In the genomic region with DNA sequence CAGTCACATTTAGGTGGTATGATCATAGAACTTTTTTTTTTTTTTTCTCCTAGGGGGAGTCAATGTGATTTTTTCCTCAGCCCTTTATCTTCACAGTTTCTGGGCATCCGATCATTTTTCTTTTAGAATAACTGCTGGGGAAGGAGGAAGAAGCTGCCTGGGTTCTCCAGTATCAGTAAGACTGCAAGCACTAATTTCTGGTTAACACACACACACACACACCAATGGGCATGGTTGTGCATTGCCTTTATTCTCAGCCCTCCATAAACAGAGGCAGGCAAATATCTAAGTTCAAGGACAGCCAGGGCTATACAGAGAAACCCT, we compare ENCODE assay signal across 9 mouse cellular contexts. TPM values are rescaled to one million over a fixed set of nuclear protein-coding genes. Genes with fewer than 3 reads are reported as not detected.
DNase-seq lines count a peak whose midpoint lies in the region; ATAC-seq and TF ChIP-seq lines count a peak whose summit lies in the region.
"Had no signal": no experiment of that assay in that cellular context is flagged by ENCODE, and none has a peak within 500 bp of the region (broad histone marks: within the 10 kb centered on the region; RNA-seq: fewer than 3 reads in every experiment).

No protein-coding gene starts in this region.

- H3K4me1 ChIP-seq in liver, embryonic 11.5 days (replicated peaks; ENCODE audit: control insufficient read depth, insufficient read depth, low read length) = peaks cover 23% of the 10 kb centered on the region
- H3K4me1 ChIP-seq in embryonic facial prominence, embryonic 13.5 days = peaks cover 16% of the 10 kb centered on the region
- H3K4me1 ChIP-seq in intestine, embryonic 15.5 days (replicated peaks) = peaks cover 6% of the 10 kb centered on the region

- no peak overlapping the region for H3ac ChIP-seq in myocyte (ENCODE audit: control insufficient read depth, insufficient read length)

- peak overlapping the region; percentile 73 for H3K9ac ChIP-seq in liver, embryonic 11.5 days (ENCODE audit: low read depth, low read length)
- peak overlapping the region; percentile 72 for H3K9ac ChIP-seq in embryonic facial prominence, embryonic 13.5 days
- H3K9ac ChIP-seq in intestine, embryonic 15.5 days = peak overlapping the region; percentile 37; the same call in 1 of the 2 replicates

- ATAC-seq in liver, embryonic 11.5 days (replicated peaks; ENCODE audit: low FRiP score) = no peak
- ATAC-seq in embryonic facial prominence, embryonic 13.5 days (ENCODE audit: insufficient number of reproducible peaks, insufficient read depth, low FRiP score, low TSS enrichment, low read depth) = no peak
- ATAC-seq in intestine, embryonic 15.5 days = no peak

- intact Hi-C loops in left cerebral cortex, postnatal 25 days (cut with DNase I) = loop anchor here (5.0 to 10.0 kb wide), 6 partner anchors 95 to 1965 kb away; a partner anchor contains a TSS

- H3K4me3 ChIP-seq in liver, embryonic 11.5 days (ENCODE audit: low read depth, low read length) = peak overlapping the region; percentile 37
- peak overlapping the region; percentile 50 for H3K4me3 ChIP-seq in embryonic facial prominence, embryonic 13.5 days
- peak overlapping the region; percentile 38 for H3K4me3 ChIP-seq in intestine, embryonic 15.5 days (replicated peaks)
- peak overlapping the region; percentile 24 for H3K4me3 ChIP-seq in myocyte

- H3K79me2 ChIP-seq in myocyte (ENCODE audit: control insufficient read depth, insufficient read depth) = peaks cover 15% of the 10 kb centered on the region

- H3K36me3 ChIP-seq in liver, embryonic 11.5 days (ENCODE audit: control insufficient read depth, insufficient read depth, low read length) = no peaks in the 10 kb centered on the region
- no peaks in the 10 kb centered on the region for H3K36me3 ChIP-seq in embryonic facial prominence, embryonic 13.5 days
- H3K36me3 ChIP-seq in intestine, embryonic 15.5 days = no peaks in the 10 kb centered on the region
- H3K36me3 ChIP-seq in myocyte (ENCODE audit: control insufficient read depth, insufficient read depth) = no peaks in the 10 kb centered on the region

- no peak for TF ChIP-seq POLR2A in myocyte (IDR thresholded peaks at IDR 0.05; ENCODE audit: insufficient read length, low read depth)

- peak overlapping the region; percentile 63 for H3K4me2 ChIP-seq in liver, embryonic 11.5 days
- peak overlapping the region; percentile 69 for H3K4me2 ChIP-seq in embryonic facial prominence, embryonic 13.5 days
- peak overlapping the region; percentile 51 for H3K4me2 ChIP-seq in intestine, embryonic 15.5 days (replicated peaks)
- H3K4me2 ChIP-seq in myocyte (ENCODE audit: low read depth) = peak overlapping the region; percentile 72

- H3K27ac ChIP-seq in liver, embryonic 11.5 days (ENCODE audit: low read depth, low read length) = peak overlapping the region; percentile 97
- H3K27ac ChIP-seq in embryonic facial prominence, embryonic 13.5 days = peak overlapping the region; percentile 98
- H3K27ac ChIP-seq in intestine, embryonic 15.5 days = peak overlapping the region; percentile 92; the same call in 1 of the 2 replicates

- DNase-seq in liver, embryonic 11.5 days (ENCODE audit: low spot score) = no peak
- DNase-seq in liver = no peak
- no peak for DNase-seq in left cerebral cortex, postnatal 25 days (ENCODE audit: low spot score in 2 of 2)
- no peak for DNase-seq in frontal cortex, adult 2 months (ENCODE audit: extremely low spot score in 1 of 2, low spot score in 1 of 2)
- DNase-seq in layer of hippocampus, postnatal 25 days (ENCODE audit: extremely low spot score in 1 of 2, low spot score in 1 of 2) = no peak
- DNase-seq: gastrocnemius, postnatal 36 days had no signal

- H3K27me3 ChIP-seq in liver, embryonic 11.5 days (replicated peaks; ENCODE audit: control insufficient read depth, insufficient read depth, low read length) = no peaks in the 10 kb centered on the region
- H3K27me3 ChIP-seq in embryonic facial prominence, embryonic 13.5 days = no peaks in the 10 kb centered on the region
- H3K27me3 ChIP-seq in intestine, embryonic 15.5 days (replicated peaks) = no peaks in the 10 kb centered on the region
- no peaks in the 10 kb centered on the region for H3K27me3 ChIP-seq in myocyte (ENCODE audit: control insufficient read depth, insufficient read depth, insufficient read length)

- no peaks in the 10 kb centered on the region for H3K9me3 ChIP-seq in liver, embryonic 11.5 days (ENCODE audit: control insufficient read depth, low read length)
- no peaks in the 10 kb centered on the region for H3K9me3 ChIP-seq in embryonic facial prominence, embryonic 13.5 days
- no peaks in the 10 kb centered on the region for H3K9me3 ChIP-seq in intestine, embryonic 15.5 days

- 24% methylated on average over 1 of the region's 1 CpGs for WGBS in liver, embryonic 11.5 days
- WGBS in embryonic facial prominence, embryonic 13.5 days = 47% methylated on average over 1 of the region's 1 CpGs
- 54% methylated on average over 1 of the region's 1 CpGs for WGBS in intestine, embryonic 15.5 days

TF ChIP-seq in myocyte, 11 proteins besides CTCF, POLR2A, EP300 and RAD21:
- TF ChIP-seq CEBPB (IDR thresholded peaks at IDR 0.05; ENCODE audit: insufficient read depth, poor library complexity, severe bottlenecking) (no peak), USF1 (IDR thresholded peaks at IDR 0.05; ENCODE audit: low read depth) (no peak), MYOD1 (IDR thresholded peaks at IDR 0.05; ENCODE audit: control insufficient read depth in 1 of 3, insufficient read length in 2 of 3, low read depth in 2 of 3) (no peak), SRF (IDR thresholded peaks at IDR 0.05; ENCODE audit: control insufficient read depth, insufficient read length, low read depth) (no peak), TCF3 (IDR thresholded peaks at IDR 0.05; ENCODE audit: insufficient read length, low read depth) (no peak), REST (IDR thresholded peaks at IDR 0.05; ENCODE audit: insufficient read depth, insufficient read length) (no peak), MAX (IDR thresholded peaks at IDR 0.05; ENCODE audit: low read depth) (no peak), TCF12 (IDR thresholded peaks at IDR 0.05; ENCODE audit: insufficient read depth, poor library complexity, severe bottlenecking) (no peak), E2F4 (IDR thresholded peaks at IDR 0.05; ENCODE audit: insufficient read depth) (no peak), MYOG (IDR thresholded peaks at IDR 0.05; ENCODE audit: control insufficient read depth in 1 of 3, insufficient read depth in 1 of 3, insufficient read length in 2 of 3, low read depth in 2 of 3) (no peak), POLR2AphosphoS2 (IDR thresholded peaks at IDR 0.05; ENCODE audit: insufficient read length, low read depth) (no peak)

RNA-seq across cellular contexts. Expression of a gene that starts 1.2 kb away (rescaled TPM):
- 0.79 and 1.5 TPM in 2 replicates for polyA plus RNA-seq in liver, embryonic 11.5 days (2014; fragmentation: Nextera tagmentation; extraction: Ambion mirVana)
- polyA plus RNA-seq in embryonic facial prominence, embryonic 13.5 days (2015; fragmentation: Nextera tagmentation; extraction: Ambion mirVana) = 1.2 and 1.4 TPM in 2 replicates
- 1.3 and 1.5 TPM in 2 replicates for polyA plus RNA-seq in intestine, embryonic 15.5 days (2015; fragmentation: Nextera tagmentation; extraction: Ambion mirVana)
- polyA plus RNA-seq in myocyte (2012; fragmentation: generic; extraction: Trizol) = 1.3 TPM
- total RNA-seq in left cerebral cortex, postnatal 25 days (2021) = 1 to 10 TPM; 2.1 to 2.4 TPM
- 1.7 and 2.1 TPM in 2 replicates for polyA plus RNA-seq in frontal cortex, adult 2 months (2012; rRNA removed)
- total RNA-seq in layer of hippocampus, postnatal 25 days (2021) = 1 to 10 TPM; 3.1 to 3.3 TPM

RNA-seq across cellular contexts. Expression of a gene that starts 1.4 kb away (rescaled TPM):
- 31.9 and 35.7 TPM in 2 replicates for polyA plus RNA-seq in liver, embryonic 11.5 days (2014; fragmentation: Nextera tagmentation; extraction: Ambion mirVana)
- polyA plus RNA-seq in embryonic facial prominence, embryonic 13.5 days (2015; fragmentation: Nextera tagmentation; extraction: Ambion mirVana) = 37.5 and 39.3 TPM in 2 replicates
- polyA plus RNA-seq in intestine, embryonic 15.5 days (2015; fragmentation: Nextera tagmentation; extraction: Ambion mirVana) = 79.3 and 89.9 TPM in 2 replicates
- 113 TPM for polyA plus RNA-seq in myocyte (2012; fragmentation: generic; extraction: Trizol)
- 10 to 100 TPM; 32.7 to 35.0 TPM for total RNA-seq in left cerebral cortex, postnatal 25 days (2021)
- polyA plus RNA-seq in frontal cortex, adult 2 months (2012; rRNA removed) = 154 and 172 TPM in 2 replicates
- total RNA-seq in layer of hippocampus, postnatal 25 days (2021) = 10 to 100 TPM; 50.7 to 51.1 TPM

RNA-seq across cellular contexts. Expression of a gene that starts 13.0 kb away (rescaled TPM):
- polyA plus RNA-seq in liver, embryonic 11.5 days (2014; fragmentation: Nextera tagmentation; extraction: Ambion mirVana) = not detected in 2 replicates
- not detected in 2 replicates for polyA plus RNA-seq in embryonic facial prominence, embryonic 13.5 days (2015; fragmentation: Nextera tagmentation; extraction: Ambion mirVana)
- not detected in 2 replicates for polyA plus RNA-seq in intestine, embryonic 15.5 days (2015; fragmentation: Nextera tagmentation; extraction: Ambion mirVana)
- 0.05 TPM for polyA plus RNA-seq in myocyte (2012; fragmentation: generic; extraction: Trizol)
- not detected for total RNA-seq in left cerebral cortex, postnatal 25 days (2021)
- not detected in 2 replicates for polyA plus RNA-seq in frontal cortex, adult 2 months (2012; rRNA removed)
- total RNA-seq in layer of hippocampus, postnatal 25 days (2021) = not detected
- total RNA-seq: gastrocnemius, postnatal 36 days had no signal

RNA-seq across cellular contexts. Expression of a gene that starts 15.7 kb away (rescaled TPM):
- polyA plus RNA-seq in liver, embryonic 11.5 days (2014; fragmentation: Nextera tagmentation; extraction: Ambion mirVana) = 5.1 and 5.2 TPM in 2 replicates
- 6.3 and 9.0 TPM in 2 replicates for polyA plus RNA-seq in embryonic facial prominence, embryonic 13.5 days (2015; fragmentation: Nextera tagmentation; extraction: Ambion mirVana)
- polyA plus RNA-seq in intestine, embryonic 15.5 days (2015; fragmentation: Nextera tagmentation; extraction: Ambion mirVana) = 4.7 and 5.7 TPM in 2 replicates
- 0.56 TPM for polyA plus RNA-seq in myocyte (2012; fragmentation: generic; extraction: Trizol)
- 100 to 1,000 TPM in 1 of 2 experiments, 10 to 100 TPM in 1; 94.8 to 129 TPM for total RNA-seq in left cerebral cortex, postnatal 25 days (2021)
- polyA plus RNA-seq in frontal cortex, adult 2 months (2012; rRNA removed) = 3.1 and 3.3 TPM in 2 replicates
- 100 to 1,000 TPM in 1 of 2 experiments, 10 to 100 TPM in 1; 92.2 to 102 TPM for total RNA-seq in layer of hippocampus, postnatal 25 days (2021)

RNA-seq across cellular contexts. Expression of a gene that starts 28.1 kb away (rescaled TPM):
- polyA plus RNA-seq in liver, embryonic 11.5 days (2014; fragmentation: Nextera tagmentation; extraction: Ambion mirVana) = 6.1 and 7.2 TPM in 2 replicates
- 5.1 and 6.5 TPM in 2 replicates for polyA plus RNA-seq in embryonic facial prominence, embryonic 13.5 days (2015; fragmentation: Nextera tagmentation; extraction: Ambion mirVana)
- 6.4 and 7.9 TPM in 2 replicates for polyA plus RNA-seq in intestine, embryonic 15.5 days (2015; fragmentation: Nextera tagmentation; extraction: Ambion mirVana)
- polyA plus RNA-seq in myocyte (2012; fragmentation: generic; extraction: Trizol) = 5.1 TPM
- total RNA-seq in left cerebral cortex, postnatal 25 days (2021) = 1 to 10 TPM; 3.1 to 3.7 TPM
- polyA plus RNA-seq in frontal cortex, adult 2 months (2012; rRNA removed) = 3.8 and 4.4 TPM in 2 replicates
- 1 to 10 TPM; 3.5 to 3.6 TPM for total RNA-seq in layer of hippocampus, postnatal 25 days (2021)
